Mouse (Mus musculus) erythroblast, embryonic 14.5 days (primary cell): ENCODE results near the gene Nynrin.

Experiments
- GATA1 ChIP-seq: IDR thresholded peaks from 2 replicates; pipeline ENCODE4 v1.6.1; 2012; ENCODE audit warnings: low read length, inconsistent platforms, mixed read lengths
- TAL1 ChIP-seq: IDR thresholded peaks from 3 replicates; pipeline ENCODE4 v1.6.1; 2012; ENCODE audit warnings: low read length, inconsistent platforms, mixed read lengths

DNA sequence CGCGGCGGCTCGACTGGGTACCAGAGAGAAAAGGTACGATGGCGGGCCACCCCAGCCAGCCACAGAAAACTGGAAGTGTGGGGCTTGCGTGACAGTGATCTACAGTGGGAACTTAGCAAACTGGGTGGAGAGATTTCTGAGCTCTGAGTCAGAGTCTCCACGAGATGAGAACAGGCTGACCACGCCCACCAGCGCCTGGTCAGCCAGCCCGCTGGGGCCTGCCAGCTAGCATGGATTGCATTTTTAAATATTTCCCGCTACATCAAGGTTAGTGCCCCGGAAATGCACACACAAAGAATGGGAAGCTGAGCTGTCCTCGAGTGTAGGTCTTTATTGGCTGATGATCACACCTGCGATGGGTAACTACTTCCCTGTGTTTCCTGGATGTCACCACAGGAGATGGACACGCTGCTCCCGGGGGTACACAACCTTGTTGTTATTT, 38.5 kb upstream of the Nynrin start:
- no peak for TF ChIP-seq TAL1
- no peak for TF ChIP-seq GATA1
